Mouse (Mus musculus): ENCODE data around the gene Mboat7.

DNA sequence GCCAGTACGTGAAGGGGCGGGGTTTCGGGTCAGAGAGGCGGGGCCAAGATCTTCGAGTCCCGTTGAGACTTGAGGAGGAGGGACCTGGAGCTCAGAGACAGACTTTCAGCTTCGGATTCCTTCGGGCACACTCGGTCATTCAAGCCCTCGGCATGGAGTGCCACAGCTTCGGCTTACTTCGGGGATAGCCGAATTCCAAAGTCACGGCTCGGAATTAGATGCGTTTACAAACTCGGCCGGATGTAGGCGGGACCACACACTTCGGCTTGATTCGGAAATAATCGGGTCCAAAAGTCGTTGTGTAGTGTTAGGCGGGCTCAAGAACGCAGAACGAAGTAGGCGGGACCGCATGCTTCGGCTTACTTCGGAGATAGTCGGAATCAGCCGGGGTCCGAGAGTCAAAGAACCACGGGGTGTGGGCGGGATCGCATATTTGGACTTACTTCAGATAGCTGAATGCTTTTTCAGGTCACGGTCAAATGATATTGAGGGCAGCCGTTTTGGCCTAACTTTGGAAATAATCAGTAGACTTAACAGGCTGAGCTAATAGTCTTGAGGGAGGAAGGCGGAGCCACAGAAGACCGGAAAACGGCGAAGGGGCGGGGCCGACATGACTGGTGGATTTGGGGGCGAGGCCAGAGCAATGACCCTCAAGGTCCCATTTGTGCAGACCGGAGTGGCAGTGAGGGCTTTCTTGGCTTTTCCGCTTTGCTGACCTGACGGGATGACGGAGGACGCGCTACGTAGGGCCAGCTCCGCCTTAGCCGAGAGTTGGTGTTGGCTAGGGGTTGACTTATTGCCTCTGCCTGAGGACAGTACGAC, at the start of gene Mboat7:
- TF ChIP-seq CTCF (IDR thresholded peaks at IDR 0.05; ENCODE audit: control insufficient read depth, insufficient read depth, insufficient read length) (no peak), FOSL1 (IDR thresholded peaks at IDR 0.05; ENCODE audit: insufficient read depth, low read length, poor library complexity, severe bottlenecking) (no peak), USF1 (IDR thresholded peaks at IDR 0.05; ENCODE audit: low read depth) (no peak)

Data from C2C12 (cell line).